Mouse (Mus musculus) ES-E14 (cell line): Measurements from ENCODE around the gene Copg1.

ENCODE experiments used
- CHD2 ChIP-seq: IDR thresholded peaks from 2 replicates; pipeline ENCODE4 v1.6.1; 2014; ENCODE audit warnings: mild to moderate bottlenecking, low read depth, low read length, inconsistent platforms
- HCFC1 ChIP-seq: IDR thresholded peaks from 2 replicates; pipeline ENCODE4 v1.6.1; 2012; ENCODE audit warnings: low read length, inconsistent platforms, borderline replicate concordance; ENCODE audit not compliant: insufficient read depth
- MAFK ChIP-seq: IDR thresholded peaks from 2 replicates; pipeline ENCODE4 v1.6.1; 2014; ENCODE audit warnings: mild to moderate bottlenecking, low read depth, low read length, inconsistent platforms; ENCODE audit not compliant: insufficient read depth
- ZC3H11A ChIP-seq: IDR thresholded peaks from 2 replicates; pipeline ENCODE4 v1.6.1; 2012; ENCODE audit warnings: low read depth, mild to moderate bottlenecking, inconsistent platforms, low read length, borderline replicate concordance
- ZNF384 ChIP-seq: IDR thresholded peaks from 2 replicates; pipeline ENCODE4 v1.6.1; 2012; ENCODE audit warnings: low read depth, low read length, inconsistent platforms

DNA sequence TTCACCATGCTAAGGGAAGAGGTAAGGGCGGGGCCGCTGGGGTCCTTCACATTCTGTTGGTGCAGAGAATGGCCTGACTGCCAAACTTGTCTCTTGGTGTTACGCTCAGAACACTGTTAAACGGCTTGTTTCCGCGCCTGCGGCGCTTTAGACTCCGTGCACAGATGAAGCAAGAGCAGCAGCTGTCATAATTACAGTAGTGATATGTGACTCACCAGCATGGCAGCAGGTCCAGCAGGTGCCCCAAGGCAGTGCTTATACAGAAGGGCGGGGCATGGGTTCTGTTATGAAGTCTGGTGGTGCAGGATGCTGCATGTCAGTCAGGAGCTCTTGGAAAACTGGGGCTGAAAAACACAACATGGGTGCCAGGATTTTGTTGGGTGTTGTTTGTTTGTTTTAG, 10.4 kb downstream of the Copg1 start:
- TF ChIP-seq CHD2 = no peak
- no peak for TF ChIP-seq ZC3H11A
- no peak for TF ChIP-seq ZNF384
- no peak for TF ChIP-seq HCFC1
- no peak for TF ChIP-seq MAFK
